26 mouse cellular contexts compared by ENCODE assay signal in the genomic region with DNA sequence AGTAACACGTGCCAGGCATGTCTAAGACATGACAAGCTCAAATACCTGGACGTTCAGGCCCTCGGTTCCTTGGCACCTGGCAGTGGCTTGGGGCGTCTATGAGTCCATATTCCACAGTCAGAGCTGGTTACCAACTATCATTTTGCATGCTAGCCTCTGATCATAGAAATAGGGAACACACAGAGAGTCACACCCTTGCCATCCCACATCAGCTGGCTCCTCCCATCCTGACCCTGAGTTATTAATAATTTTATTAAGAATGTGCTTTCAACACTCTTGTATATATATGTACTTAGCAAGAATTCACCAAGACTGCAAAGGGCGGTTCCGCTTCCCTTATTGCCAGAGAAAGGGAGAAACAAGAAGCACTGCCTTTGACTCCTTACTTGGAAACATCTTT. TPM values are rescaled to one million over a fixed set of nuclear protein-coding genes. Genes with fewer than 3 reads are reported as not detected.
DNase-seq lines count a peak whose midpoint lies in the region; ATAC-seq and TF ChIP-seq lines count a peak whose summit lies in the region.
"Had no signal": no experiment of that assay in that cellular context is flagged by ENCODE, and none has a peak within 500 bp of the region (broad histone marks: within the 10 kb centered on the region; RNA-seq: fewer than 3 reads in every experiment).

No protein-coding gene starts in this region.

- no peak for TF ChIP-seq POLR2A in CH12.LX (IDR thresholded peaks at IDR 0.05; ENCODE audit: low read depth, low read length)

- TF ChIP-seq RAD21 in CH12.LX (IDR thresholded peaks at IDR 0.05; ENCODE audit: low read depth, low read length) = no peak

- in situ Hi-C loops in CH12.LX (cut with MboI; ENCODE audit: low pct_ligation_motif_present, low pct_unique_long_range_greater_than_20kb, low sequenced_read_pairs) = loop anchor here (10.0 kb wide), 1 partner anchor 110 kb away; no protein-coding TSS in a partner anchor

- H3K36me3 ChIP-seq in heart, embryonic 12.5 days = no peaks in the 10 kb centered on the region
- peaks cover 12 to 25% of the 10 kb centered on the region in 2 experiments for H3K36me3 ChIP-seq in CH12.LX (replicated peaks in 1 of 2; ENCODE audit: control insufficient read depth in 1 of 2, insufficient read depth in 1 of 2, low read length in 1 of 2)
- H3K36me3 ChIP-seq: embryonic facial prominence, embryonic 15.5 days; forebrain, embryonic 10.5 days; forebrain, embryonic 12.5 days; G1E had no signal

- H3K9me3 ChIP-seq in heart, embryonic 12.5 days (replicated peaks) = no peaks in the 10 kb centered on the region
- no peaks in the 10 kb centered on the region for H3K9me3 ChIP-seq in CH12.LX (replicated peaks; ENCODE audit: low read length)
- H3K9me3 ChIP-seq: embryonic facial prominence, embryonic 13.5 days; embryonic facial prominence, embryonic 15.5 days; forebrain, embryonic 10.5 days; forebrain, embryonic 12.5 days; G1E had no signal

- H3K79me2 ChIP-seq in CH12.LX (replicated peaks; ENCODE audit: control insufficient read depth, extremely low read depth, insufficient read depth, poor library complexity, severe bottlenecking) = no peaks in the 10 kb centered on the region

- TF ChIP-seq CTCF in CH12.LX (conservative IDR thresholded peaks at IDR 0.05 in 1 of 2, IDR thresholded peaks at IDR 0.05 in 1 of 2; ENCODE audit: low read depth in 2 of 2, low read length in 2 of 2) = no peak

- no peak overlapping the region for H3K9ac ChIP-seq in heart, embryonic 12.5 days
- peak overlapping the region; percentile 21; the same call in 1 of the 2 replicates for H3K9ac ChIP-seq in CH12.LX (ENCODE audit: insufficient read depth, low read depth)
- H3K9ac ChIP-seq: embryonic facial prominence, embryonic 13.5 days; embryonic facial prominence, embryonic 15.5 days; forebrain, embryonic 12.5 days had no signal

- H3K27ac ChIP-seq in heart, embryonic 12.5 days (ENCODE audit: poor library complexity, severe bottlenecking) = no peak overlapping the region
- peak overlapping the region; percentile 89 for H3K27ac ChIP-seq in CH12.LX (ENCODE audit: insufficient read depth, low read depth)
- H3K27ac ChIP-seq: embryonic facial prominence, embryonic 13.5 days; embryonic facial prominence, embryonic 15.5 days; forebrain, embryonic 10.5 days; forebrain, embryonic 12.5 days had no signal

- peak; percentile 94 for DNase-seq in heart, adult 11 months
- DNase-seq in CH12.LX (ENCODE audit: extremely low read depth) = no peak
- DNase-seq in right cerebral cortex, adult 18-20 months = no peak
- no peak for DNase-seq in thymus, adult 18-20 months
- DNase-seq: adrenal gland, adult 2 months; adrenal gland, postnatal 10 days; adrenal gland, postnatal 25 days; cerebellum, adult 11 months; cerebellum, adult 18-20 months; cerebellum, adult 8-10 months; cerebellum, adult 9-11 months; cerebellum, postnatal 36 days; embryo, embryonic 11 days had no signal

- H3K4me2 ChIP-seq in heart, embryonic 12.5 days = no peak overlapping the region
- H3K4me2 ChIP-seq in CH12.LX (ENCODE audit: insufficient read depth, low read depth, poor library complexity, severe bottlenecking) = peak overlapping the region; percentile 59; the same call in 1 of the 2 replicates
- H3K4me2 ChIP-seq: embryonic facial prominence, embryonic 13.5 days; embryonic facial prominence, embryonic 15.5 days; forebrain, embryonic 12.5 days had no signal

- no peak overlapping the region for H3K4me3 ChIP-seq in heart, embryonic 12.5 days
- no peak overlapping the region for H3K4me3 ChIP-seq in CH12.LX (replicated peaks in 1 of 3; ENCODE audit: low read depth in 2 of 3, low read length in 2 of 3, poor library complexity in 1 of 3)
- H3K4me3 ChIP-seq: embryonic facial prominence, embryonic 13.5 days; embryonic facial prominence, embryonic 15.5 days; erythroblast, embryonic 14.5 days; forebrain, embryonic 10.5 days; forebrain, embryonic 12.5 days had no signal

- ATAC-seq in heart, embryonic 12.5 days (ENCODE audit: insufficient number of reproducible peaks, low FRiP score) = no peak
- peak; percentile 42; the same call in 1 of the 2 replicates for ATAC-seq in granulocyte monocyte progenitor cell, adult 5-6 weeks (replicated peaks; ENCODE audit: poor library complexity, severe bottlenecking)
- peak; percentile 85 for ATAC-seq in monocyte, adult 5-6 weeks (replicated peaks; ENCODE audit: insufficient number of reproducible peaks, low FRiP score, low TSS enrichment, poor library complexity, severe bottlenecking)
- ATAC-seq: forebrain, embryonic 14.5 days; forebrain, embryonic 16.5 days had no signal

- no peaks in the 10 kb centered on the region for H3K4me1 ChIP-seq in heart, embryonic 12.5 days (replicated peaks)
- peaks cover 46 to 92% of the 10 kb centered on the region in 2 experiments for H3K4me1 ChIP-seq in CH12.LX (ENCODE audit: control insufficient read depth in 1 of 2, insufficient read depth in 2 of 2)
- H3K4me1 ChIP-seq: embryonic facial prominence, embryonic 13.5 days; embryonic facial prominence, embryonic 15.5 days had no signal

- dilution Hi-C loops in CH12.LX (cut with MboI; ENCODE audit: extremely low pct_ligation_motif_present, extremely low pct_unique_long_range_greater_than_20kb, low sequenced_read_pairs) = no loop called here

- TF ChIP-seq EP300 in CH12.LX (IDR thresholded peaks at IDR 0.05; ENCODE audit: low read length) = no peak

- 81% methylated on average over 6 of the region's 6 CpGs for WGBS in heart, embryonic 12.5 days

- no peaks in the 10 kb centered on the region for H3K27me3 ChIP-seq in heart, embryonic 12.5 days (replicated peaks)
- H3K27me3 ChIP-seq in CH12.LX (replicated peaks) = no peaks in the 10 kb centered on the region
- H3K27me3 ChIP-seq: embryonic facial prominence, embryonic 13.5 days; embryonic facial prominence, embryonic 15.5 days; forebrain, embryonic 12.5 days had no signal

TF ChIP-seq in CH12.LX, 34 proteins besides CTCF, POLR2A, EP300 and RAD21:
- no peak for TF ChIP-seq MAZ (IDR thresholded peaks at IDR 0.05; ENCODE audit: low read depth, low read length)
- TF ChIP-seq BHLHE40 (IDR thresholded peaks at IDR 0.05; ENCODE audit: low read depth, low read length) = 0 out of 2 replicates have a peak, but pooled peaks have one; percentile 6
- TF ChIP-seq TCF12 (IDR thresholded peaks at IDR 0.05; ENCODE audit: low read depth, low read length) = no peak
- TF ChIP-seq HCFC1 (IDR thresholded peaks at IDR 0.05; ENCODE audit: low read depth, low read length) = no peak
- TF ChIP-seq MEF2A (IDR thresholded peaks at IDR 0.05; ENCODE audit: borderline replicate concordance, low read depth, low read length) = no peak
- TF ChIP-seq CHD1 (IDR thresholded peaks at IDR 0.05; ENCODE audit: low read depth, low read length) = no peak
- TF ChIP-seq JUND (conservative IDR thresholded peaks at IDR 0.05; ENCODE audit: low read depth, low read length) = no peak
- TF ChIP-seq USF2 (conservative IDR thresholded peaks at IDR 0.05; ENCODE audit: low read depth, low read length) = no peak
TF ChIP-seq in CH12.LX: peak in this region for 1.

RNA-seq across cellular contexts. Expression of gene Irf4, which starts 34.5 kb away (rescaled TPM):
- 0.09 TPM in 1 of 2 replicates, not detected in the other for polyA plus RNA-seq in heart, embryonic 12.5 days (2016; fragmentation: Nextera tagmentation; extraction: Ambion mirVana)
- total RNA-seq in CH12.LX (2012; rRNA removed) (115 and 138 TPM in 2 replicates), CH12.LX (2014; rRNA removed) (122 and 142 TPM in 2 replicates)
- polyA plus RNA-seq in CH12.LX (2012; ENCODE audit: insufficient read length, low read depth) = 74.5 and 81.7 TPM in 2 replicates
- total RNA-seq in granulocyte monocyte progenitor cell, adult 5-6 weeks (2014; fragmentation: Nextera tagmentation) = not detected in 2 replicates
- total RNA-seq in granulocyte monocyte progenitor cell, adult 5-6 weeks (2017) = 0.26 and 0.36 TPM in 2 replicates
- total RNA-seq in monocyte, adult 5-6 weeks (2017) = 25.5 to 42.0 TPM (median 29.8 TPM) in 3 replicates
- polyA plus RNA-seq: C2C12; embryonic facial prominence, embryonic 11.5 days; erythroblast, embryonic 14.5 days; forebrain, embryonic 10.5 days; G1E had no signal

RNA-seq across cellular contexts. Expression of gene Dusp22, which starts 54.8 kb away (rescaled TPM):
- polyA plus RNA-seq in heart, embryonic 12.5 days (2016; fragmentation: Nextera tagmentation; extraction: Ambion mirVana) = 18.8 and 18.9 TPM in 2 replicates
- 22.5 and 25.5 TPM in 2 replicates for total RNA-seq in CH12.LX (2012; rRNA removed)
- total RNA-seq in CH12.LX (2014; rRNA removed) = 28.7 and 29.8 TPM in 2 replicates
- polyA plus RNA-seq in CH12.LX (2012; ENCODE audit: insufficient read length, low read depth) = 18.0 and 18.5 TPM in 2 replicates
- 3.7 and 11.7 TPM in 2 replicates for total RNA-seq in granulocyte monocyte progenitor cell, adult 5-6 weeks (2014; fragmentation: Nextera tagmentation)
- 0.73 and 1.6 TPM in 2 replicates for total RNA-seq in granulocyte monocyte progenitor cell, adult 5-6 weeks (2017)
- total RNA-seq in monocyte, adult 5-6 weeks (2017) = 37.6 to 46.2 TPM (median 42.1 TPM) in 3 replicates
- polyA plus RNA-seq: G1E had no signal

Comparison
In these comparisons a context has a peak if more than half of its experiments do, and no peak if none do; other contexts are left out.
1. RNA of gene Irf4, which starts 34.5 kb away (total RNA-seq): 115 to 142 TPM in CH12.LX and 25.5 to 42.0 TPM in monocyte, adult 5-6 weeks; 0.26 to 0.36 TPM in granulocyte monocyte progenitor cell, adult 5-6 weeks; every median in the first group is over 10 times any median in the second.